Mouse (Mus musculus) neural tube, embryonic 14.5 days (tissue): ENCODE data around the gene Uqcr10. TPM values are rescaled to one million over a fixed set of nuclear protein-coding genes. Genes with fewer than 3 reads are reported as not detected.

Experiments used
- ATAC-seq: fragments of 200-750 bp; cut with Nextera tagmentation; 2 replicates; pipeline ENCODE4 v1.8.0; 2017; ENCODE audit warnings: low read depth, mild to moderate bottlenecking, moderate TSS enrichment, moderate library complexity
- H3K27ac ChIP-seq: fragments of 300-500 bp; sonication (generic); 2 replicates; pipeline ENCODE4 v1.5.1; 2014; ENCODE audit warnings: low read depth, mild to moderate bottlenecking, control low read depth, low read length, moderate library complexity, mixed read lengths
- H3K27me3 ChIP-seq: fragments of 300-500 bp; sonication (generic); 2 replicates; pipeline ENCODE4 v1.6.1; 2014; ENCODE audit warnings: low read length; ENCODE audit not compliant: control insufficient read depth, insufficient read depth
- H3K36me3 ChIP-seq: fragments of 300-500 bp; sonication (generic); 2 replicates; pipeline ENCODE4 v1.6.1; 2014; ENCODE audit warnings: low read length, mixed read lengths; ENCODE audit not compliant: control insufficient read depth, insufficient read depth
- H3K4me1 ChIP-seq: fragments of 300-500 bp; sonication (generic); 2 replicates; pipeline ENCODE4 v1.6.1; 2014; ENCODE audit warnings: low read length; ENCODE audit not compliant: control insufficient read depth, insufficient read depth
- H3K4me2 ChIP-seq: fragments of 300-500 bp; sonication (generic); 2 replicates; pipeline ENCODE4 v1.6.1; 2014; ENCODE audit warnings: mild to moderate bottlenecking, low read depth, low read length, control low read depth
- H3K4me3 ChIP-seq: fragments of 300-500 bp; sonication (generic); 2 replicates; pipeline ENCODE4 v1.5.1; 2014; ENCODE audit warnings: low read depth, low read length, control low read depth, mixed read lengths
- H3K9ac ChIP-seq: fragments of 300-500 bp; sonication (generic); replicated peaks from 2 replicates; pipeline ENCODE4 v1.6.1; 2014; ENCODE audit warnings: low read depth, mild to moderate bottlenecking, control low read depth, low read length, mixed read lengths
- H3K9me3 ChIP-seq: fragments of 300-500 bp; sonication (generic); 2 replicates; pipeline ENCODE4 v1.6.1; 2016; ENCODE audit warnings: low read length; ENCODE audit not compliant: control insufficient read depth
- WGBS: fragments of 180-500 bp; shearing (Covaris S2); extraction: QIAGEN DNeasy Blood & Tissue Kit; methylation state at CpG from one replicate; pipeline ENCODE4 v1.1.7; 2014; 5-methylcytosine and 5-hydroxymethylcytosine counted together
- polyA plus RNA-seq: library from polyadenylated mRNA; unstranded; fragments of >200 nt; fragmentation: Nextera tagmentation; extraction: Ambion mirVana; gene quantifications from 2 replicates; pipeline ENCODE4 v1.2.1, GENCODE M21; 2014

Uqcr10 gene
- polyA plus RNA-seq: 550 and 671 TPM in 2 replicates

DNA sequence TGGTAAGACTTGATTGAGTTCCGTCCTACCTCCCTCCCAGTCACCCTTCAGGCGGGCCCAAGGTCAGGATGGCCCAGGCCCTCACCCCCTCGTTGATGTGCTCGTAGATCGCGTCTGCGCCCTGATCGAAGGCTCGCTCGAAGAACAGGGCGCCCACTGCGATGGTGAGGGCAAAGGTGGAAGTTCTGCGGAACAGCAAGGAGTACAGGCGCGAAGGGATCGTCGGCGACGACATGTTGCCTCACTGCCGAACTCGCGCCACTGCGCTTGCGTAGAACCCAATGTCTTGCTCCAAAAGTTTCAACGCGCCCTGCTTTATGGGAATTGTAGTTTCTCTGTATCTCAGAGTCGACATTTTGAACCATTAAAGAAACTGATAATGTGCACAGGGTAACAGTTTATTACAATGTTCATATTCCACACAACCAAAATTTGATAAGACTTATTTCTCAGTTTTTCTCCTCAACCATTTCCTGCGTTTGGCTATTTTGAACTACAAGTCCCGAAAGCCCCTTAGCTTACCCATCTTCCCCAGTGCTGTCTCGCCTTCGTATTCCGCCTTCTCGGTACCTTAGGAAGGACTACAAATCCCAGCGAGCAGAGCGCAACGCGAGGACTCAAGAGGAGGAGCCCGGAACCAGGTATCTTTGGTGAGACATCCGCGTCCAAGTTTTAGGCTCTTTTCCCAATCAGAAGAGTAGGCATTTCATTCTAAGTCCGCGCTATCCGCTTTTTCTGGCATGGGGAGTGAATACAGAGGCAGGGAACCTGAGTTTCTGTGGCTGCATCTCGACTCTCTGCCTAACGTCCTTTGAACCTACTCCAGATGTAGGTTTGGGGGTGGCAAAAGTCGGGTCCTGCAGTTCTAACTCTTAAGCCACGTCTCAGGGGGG is at the start of gene Uqcr10, which contains the start of gene Zmat5:
Gene Uqcr10 (minus strand): TSS at position 271 of the 893 bp plus-strand sequence.
Gene Zmat5 (plus strand): TSS at position 607 of the 893 bp plus-strand sequence.
- peak; percentile 99 for ATAC-seq

GRCm38 (mm10) chr11:4752836-4753235 is 48.7 kb upstream of the Uqcr10 start:
- no peak overlapping the region for H3K27ac ChIP-seq
- H3K9me3 ChIP-seq: no peaks in the 10 kb centered on the region
- H3K4me1 ChIP-seq: peaks cover 11% of the 10 kb centered on the region; the same call in 1 of the 2 replicates
- H3K36me3 ChIP-seq: no peaks in the 10 kb centered on the region
- WGBS: 16% methylated on average over 10 of the region's 10 CpGs
- H3K4me3 ChIP-seq: no peak overlapping the region
- peak; percentile 25; the same call in 1 of the 2 replicates for ATAC-seq
- H3K27me3 ChIP-seq: no peaks in the 10 kb centered on the region
- no peak overlapping the region for H3K9ac ChIP-seq
- no peak overlapping the region for H3K4me2 ChIP-seq

More for the DNA sequence above, at the start of gene Uqcr10, which contains the start of gene Zmat5:
- under 1% methylated on average over 47 of the region's 47 CpGs for WGBS
- H3K27ac ChIP-seq: no peak within 1 kb of the TSS
- H3K4me1 ChIP-seq: peaks cover 12% of the 10 kb centered on the region; the same call in 1 of the 2 replicates
- H3K4me2 ChIP-seq: peak within 1 kb of the TSS; percentile 84
- H3K9me3 ChIP-seq: no peaks in the 10 kb centered on the region
- no peaks in the 10 kb centered on the region for H3K27me3 ChIP-seq
- H3K9ac ChIP-seq: peak within 1 kb of the TSS; percentile 70
- peak within 1 kb of the TSS; percentile 61 for H3K4me3 ChIP-seq
- H3K36me3 ChIP-seq: peaks cover 7% of the 10 kb centered on the region

- Histone ChIP-seq H3K4me3 (no peak overlapping the region), H3K36me3 (no peaks in the 10 kb centered on the region), H3K9me3 (no peaks in the 10 kb centered on the region), H3K4me1 (peaks cover 15% of the 10 kb centered on the region; the same call in 1 of the 2 replicates), H3K27ac (no peak overlapping the region), H3K9ac (no peak overlapping the region), H3K27me3 (no peaks in the 10 kb centered on the region), H3K4me2 (no peak overlapping the region)
- ATAC-seq: no peak
- 12% methylated on average over 9 of the region's 9 CpGs for WGBS
These were observed 46.1 kb upstream of the Uqcr10 start for GRCm38 (mm10) chr11:4750263-4750662.

DNA sequence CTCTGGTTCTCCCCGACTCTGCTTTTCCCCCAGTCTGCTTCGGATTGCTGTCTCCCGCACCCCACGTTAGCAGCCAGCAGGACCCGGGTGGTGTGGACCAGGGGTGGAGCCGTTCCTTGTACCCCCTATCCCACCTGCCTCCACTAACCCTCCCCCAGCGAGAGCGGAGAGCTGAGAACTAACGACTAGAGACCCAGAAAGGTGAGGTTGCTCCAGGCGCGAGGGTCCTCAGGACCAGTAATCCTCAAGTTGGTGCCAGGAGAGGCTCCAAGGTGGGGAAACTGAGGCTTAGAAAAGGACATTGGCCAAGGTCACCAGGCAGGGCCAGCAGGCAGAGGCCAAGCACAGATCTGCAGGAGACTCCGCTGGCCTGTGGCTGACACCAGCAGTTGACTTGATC is 43.1 kb upstream of the Uqcr10 start:
- ATAC-seq: no peak
- H3K27me3 ChIP-seq: no peaks in the 10 kb centered on the region
- H3K36me3 ChIP-seq: no peaks in the 10 kb centered on the region
- H3K4me1 ChIP-seq: peaks cover 8% of the 10 kb centered on the region; the same call in 1 of the 2 replicates
- H3K4me2 ChIP-seq: peak overlapping the region; percentile 99
- peak overlapping the region; percentile 57 for H3K4me3 ChIP-seq
- H3K27ac ChIP-seq: no peak overlapping the region
- H3K9ac ChIP-seq: peak overlapping the region; percentile 56; the same call in 1 of the 2 replicates
- no peaks in the 10 kb centered on the region for H3K9me3 ChIP-seq
- WGBS: 2% methylated on average over 12 of the region's 12 CpGs

DNA sequence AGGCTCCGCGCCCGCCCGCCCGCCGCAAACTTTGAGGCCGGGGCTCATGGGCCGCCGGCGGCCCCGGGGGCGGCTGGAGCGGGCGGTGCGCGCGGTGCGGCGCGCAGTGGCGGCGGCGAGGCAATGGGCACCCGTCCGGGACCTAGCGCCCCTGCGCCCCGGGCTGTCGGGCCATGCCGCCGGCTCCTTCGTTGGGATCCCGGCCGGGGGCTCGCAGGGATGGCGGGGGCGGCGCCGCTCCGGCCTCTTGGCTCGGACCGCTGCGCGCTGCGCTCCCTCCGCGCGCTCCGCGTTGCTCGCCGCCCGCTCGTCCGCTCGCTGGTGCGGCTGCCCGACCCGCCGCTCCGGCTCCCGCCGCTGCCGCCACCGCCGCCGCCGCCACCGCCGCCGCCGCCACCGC is 42.6 kb upstream of the Uqcr10 start, which contains the start of gene Cabp7:
Gene Cabp7 (minus strand): TSS at position 46 of the 400 bp plus-strand sequence.
- 0 out of 2 replicates have a peak, but pooled peaks have one; percentile 3 for ATAC-seq
- peak within 1 kb of the TSS; percentile 57 for H3K4me3 ChIP-seq
- H3K9ac ChIP-seq: peak within 1 kb of the TSS; percentile 56
- no peaks in the 10 kb centered on the region for H3K36me3 ChIP-seq
- H3K4me1 ChIP-seq: peaks cover 8% of the 10 kb centered on the region; the same call in 1 of the 2 replicates
- H3K9me3 ChIP-seq: no peaks in the 10 kb centered on the region
- H3K27me3 ChIP-seq: no peaks in the 10 kb centered on the region
- peak within 1 kb of the TSS; percentile 99 for H3K4me2 ChIP-seq
- H3K27ac ChIP-seq: no peak within 1 kb of the TSS
- whole genome bisulfite sequencing: 0% methylated on average over 17 of the region's 73 CpGs

GRCm38 (mm10) chr11:4745969-4746368 is 41.8 kb upstream of the Uqcr10 start:
- H3K4me1 ChIP-seq: peaks cover 8% of the 10 kb centered on the region; the same call in 1 of the 2 replicates
- no peak overlapping the region for H3K27ac ChIP-seq
- peak overlapping the region; percentile 57 for H3K4me3 ChIP-seq
- H3K36me3 ChIP-seq: no peaks in the 10 kb centered on the region
- H3K4me2 ChIP-seq: peak overlapping the region; percentile 99
- H3K27me3 ChIP-seq: no peaks in the 10 kb centered on the region
- 0% methylated on average over 25 of the region's 39 CpGs for WGBS
- peak overlapping the region; percentile 56 for H3K9ac ChIP-seq
- no peaks in the 10 kb centered on the region for H3K9me3 ChIP-seq
- 0 out of 2 replicates have a peak, but pooled peaks have one; percentile 21 for ATAC-seq

DNA sequence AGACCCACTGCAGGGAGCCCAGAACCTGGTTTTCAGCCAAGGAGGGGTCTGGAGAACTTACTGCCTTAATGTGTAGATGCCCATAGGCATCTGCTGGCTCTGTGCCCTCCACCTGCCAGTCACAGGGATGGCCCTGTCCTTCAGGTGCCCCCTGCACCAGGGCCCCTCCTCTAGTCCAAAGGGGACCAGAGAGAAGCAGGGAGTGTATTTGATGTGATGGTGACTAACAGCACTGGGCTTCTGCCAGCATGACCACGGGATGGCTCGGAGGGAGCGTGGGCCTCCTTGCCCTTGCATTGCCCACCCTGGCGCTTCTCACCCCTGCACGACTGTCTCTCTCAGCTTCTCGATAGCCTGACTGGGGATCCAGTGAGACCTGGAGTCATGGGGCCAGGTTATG is 40.5 kb upstream of the Uqcr10 start:
- Histone ChIP-seq H3K9me3 (no peaks in the 10 kb centered on the region), H3K27me3 (no peaks in the 10 kb centered on the region), H3K4me1 (peaks cover 8% of the 10 kb centered on the region; the same call in 1 of the 2 replicates), H3K36me3 (no peaks in the 10 kb centered on the region), H3K4me2 (no peak overlapping the region; the same call in 1 of the 2 replicates), H3K27ac (no peak overlapping the region), H3K9ac (no peak overlapping the region), H3K4me3 (no peak overlapping the region)
- ATAC-seq: no peak
- 72% methylated on average over 6 of the region's 6 CpGs for WGBS

DNA sequence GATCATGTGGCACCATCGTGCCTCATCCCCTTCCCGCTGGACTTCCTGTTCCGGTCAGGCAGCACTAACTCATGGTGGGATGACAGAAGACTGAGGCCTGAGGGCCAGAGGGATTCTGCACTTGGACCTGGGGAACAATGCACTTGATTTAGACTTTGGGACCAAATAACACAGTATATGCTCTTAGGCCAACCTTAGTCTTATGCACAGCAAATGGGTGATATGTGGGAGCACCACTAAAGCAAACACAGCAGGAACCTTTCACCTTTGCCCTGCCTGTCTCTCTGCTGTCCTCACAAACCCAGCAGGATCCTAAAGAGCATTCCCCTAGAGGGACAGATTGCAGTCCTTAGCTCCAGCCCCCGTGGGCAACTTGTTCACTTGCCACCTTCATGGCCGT is 36.6 kb upstream of the Uqcr10 start:
- H3K4me3 ChIP-seq: no peak overlapping the region
- no peaks in the 10 kb centered on the region for H3K9me3 ChIP-seq
- ATAC-seq: no peak
- H3K27me3 ChIP-seq: no peaks in the 10 kb centered on the region
- H3K36me3 ChIP-seq: no peaks in the 10 kb centered on the region
- H3K4me2 ChIP-seq: no peak overlapping the region
- 52% methylated on average over 5 of the region's 5 CpGs for WGBS
- H3K4me1 ChIP-seq: no peaks in the 10 kb centered on the region; the same call in 1 of the 2 replicates
- H3K27ac ChIP-seq: no peak overlapping the region
- H3K9ac ChIP-seq: no peak overlapping the region

DNA sequence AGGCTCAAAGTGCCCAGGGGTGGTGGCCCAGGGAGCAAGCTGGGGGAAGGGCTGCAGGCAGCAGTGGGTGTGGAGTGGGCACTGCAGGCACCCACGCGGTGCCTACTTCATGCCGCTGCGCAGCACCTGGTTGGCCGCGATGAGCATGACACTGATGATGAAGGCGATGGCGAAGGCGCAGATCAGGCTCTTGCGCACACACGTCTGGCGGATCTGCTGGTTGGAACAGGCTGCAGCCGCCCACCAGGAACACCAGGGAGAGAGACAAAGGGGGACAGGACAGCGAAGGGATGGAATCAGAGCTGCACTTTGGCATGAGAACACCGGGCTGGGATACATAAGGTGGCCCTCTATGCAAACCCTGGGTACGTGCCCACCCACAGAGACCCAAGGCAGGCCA is 34.6 kb upstream of the Uqcr10 start:
- WGBS: 96% methylated on average over 16 of the region's 16 CpGs
- H3K9ac ChIP-seq: no peak overlapping the region
- no peaks in the 10 kb centered on the region for H3K36me3 ChIP-seq
- no peaks in the 10 kb centered on the region for H3K9me3 ChIP-seq
- no peak overlapping the region for H3K4me3 ChIP-seq
- no peak overlapping the region for H3K4me2 ChIP-seq
- no peak overlapping the region for H3K27ac ChIP-seq
- H3K4me1 ChIP-seq: no peaks in the 10 kb centered on the region
- ATAC-seq: no peak
- H3K27me3 ChIP-seq: no peaks in the 10 kb centered on the region
